Mouse (Mus musculus) ES-E14 (cell line): ENCODE measurements around the gene Cbfa2t3. TPM values are rescaled to one million over a fixed set of nuclear protein-coding genes. Genes with fewer than 3 reads are reported as not detected.

Source experiments
- DNase-seq: peaks from one replicate; pipeline ENCODE4 v3.0.0-alpha.2; 2013; ENCODE audit warnings: low read depth, low spot score
- H3K27ac ChIP-seq: 2 replicates; pipeline ENCODE4 v1.5.1; 2012; ENCODE audit warnings: low read depth, mild to moderate bottlenecking, low read length, moderate library complexity, mixed read lengths; ENCODE audit not compliant: poor library complexity, insufficient read depth, severe bottlenecking
- H3K36me3 ChIP-seq: 2 replicates; pipeline ENCODE4 v1.6.1; 2012; ENCODE audit warnings: mild to moderate bottlenecking, low read length, moderate library complexity, mixed read lengths; ENCODE audit not compliant: control insufficient read depth, poor library complexity, insufficient read depth, severe bottlenecking
- H3K4me1 ChIP-seq, 2 experiments: fragments of 150-350 bp in 1 of 2; sonication (generic) in 1 of 2; 2 replicates each; pipeline ENCODE4 v1.6.1; 2012; ENCODE audit warnings: low read length in 2 of 2, mild to moderate bottlenecking in 1 of 2, mixed read lengths in 1 of 2; ENCODE audit not compliant: control insufficient read depth in 2 of 2, insufficient read depth in 2 of 2, poor library complexity in 1 of 2
- H3K4me3 ChIP-seq, 2 experiments: fragments of 150-350 bp in 1 of 2; sonication (generic) in 1 of 2; 2 replicates each; pipeline ENCODE4 v1.5.1; 2012; ENCODE audit warnings: low read length in 2 of 2, low read depth in 1 of 2, mild to moderate bottlenecking in 1 of 2, mixed read lengths in 1 of 2; ENCODE audit not compliant: insufficient read depth in 1 of 2, poor library complexity in 1 of 2, severe bottlenecking in 1 of 2
- H3K9ac ChIP-seq: 2 replicates; pipeline ENCODE4 v1.6.1; 2012; ENCODE audit warnings: low read depth, mild to moderate bottlenecking, low read length, mixed read lengths; ENCODE audit not compliant: poor library complexity, insufficient read depth, severe bottlenecking
- H3K9me3 ChIP-seq: fragments of 150-350 bp; sonication (generic); 2 replicates; pipeline ENCODE4 v1.6.1; 2012; ENCODE audit warnings: low read depth, mild to moderate bottlenecking, low read length; ENCODE audit not compliant: control insufficient read depth, insufficient read depth
- CHD2 ChIP-seq: IDR thresholded peaks from 2 replicates; pipeline ENCODE4 v1.6.1; 2014; ENCODE audit warnings: mild to moderate bottlenecking, low read depth, low read length, inconsistent platforms
- HCFC1 ChIP-seq: IDR thresholded peaks from 2 replicates; pipeline ENCODE4 v1.6.1; 2012; ENCODE audit warnings: low read length, inconsistent platforms, borderline replicate concordance; ENCODE audit not compliant: insufficient read depth
- MAFK ChIP-seq: IDR thresholded peaks from 2 replicates; pipeline ENCODE4 v1.6.1; 2014; ENCODE audit warnings: mild to moderate bottlenecking, low read depth, low read length, inconsistent platforms; ENCODE audit not compliant: insufficient read depth
- ZC3H11A ChIP-seq: IDR thresholded peaks from 2 replicates; pipeline ENCODE4 v1.6.1; 2012; ENCODE audit warnings: low read depth, mild to moderate bottlenecking, inconsistent platforms, low read length, borderline replicate concordance
- ZNF384 ChIP-seq: IDR thresholded peaks from 2 replicates; pipeline ENCODE4 v1.6.1; 2012; ENCODE audit warnings: low read depth, low read length, inconsistent platforms
- in situ Hi-C, 2 experiments: fragments of 600-800 bp; cut with MboI; formaldehyde crosslinking; loops; one replicate each; pipeline ENCODE4 v1.15.1; 2025; ENCODE audit warnings: low sequenced_read_pairs in 2 of 2, inconsistent platforms in 1 of 2; ENCODE audit not compliant: unreplicated experiment in 2 of 2
- total RNA-seq: library from RNA; depleted of rRNA; stranded (reverse); fragments of 300-350 nt; gene quantifications from 2 replicates; pipeline ENCODE4 v1.2.3, GENCODE M21; 2012

Cbfa2t3 gene
- total RNA-seq, 1 experiment = 0.36 TPM

DNA sequence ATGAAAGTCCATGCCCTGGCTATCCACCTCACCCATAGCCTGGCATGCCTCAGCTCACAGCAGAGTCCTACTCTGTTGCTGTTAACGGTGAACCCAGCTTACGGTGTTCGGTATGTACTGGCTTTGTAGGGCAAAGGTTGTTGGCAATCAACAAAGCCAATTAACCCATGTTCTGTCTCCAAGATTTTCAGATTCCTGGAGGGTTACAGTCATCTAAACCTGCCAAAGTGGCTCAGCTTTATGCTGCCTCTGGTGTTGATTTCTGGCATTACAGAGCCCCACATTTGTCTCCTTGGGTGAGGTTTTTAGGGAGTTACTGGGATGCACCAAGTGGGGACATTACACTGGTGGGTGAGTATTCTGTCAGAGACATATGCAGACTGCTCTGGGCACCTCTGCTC is 1.7 kb downstream of the Cbfa2t3 start:
- in situ Hi-C loops = no loop called here
- Histone ChIP-seq H3K9me3 (no peaks in the 10 kb centered on the region), H3K36me3 (no peaks in the 10 kb centered on the region), H3K27ac (no peak overlapping the region), H3K4me3 (no peak overlapping the region), H3K4me1 (peaks cover 0 to 8% of the 10 kb centered on the region in 2 experiments; a peak in 1 of 4 replicates), H3K9ac (no peak overlapping the region)
- DNase-seq = peak; percentile 50
- TF ChIP-seq MAFK (no peak), ZC3H11A (no peak), ZNF384 (no peak), HCFC1 (no peak), CHD2 (no peak)

DNA sequence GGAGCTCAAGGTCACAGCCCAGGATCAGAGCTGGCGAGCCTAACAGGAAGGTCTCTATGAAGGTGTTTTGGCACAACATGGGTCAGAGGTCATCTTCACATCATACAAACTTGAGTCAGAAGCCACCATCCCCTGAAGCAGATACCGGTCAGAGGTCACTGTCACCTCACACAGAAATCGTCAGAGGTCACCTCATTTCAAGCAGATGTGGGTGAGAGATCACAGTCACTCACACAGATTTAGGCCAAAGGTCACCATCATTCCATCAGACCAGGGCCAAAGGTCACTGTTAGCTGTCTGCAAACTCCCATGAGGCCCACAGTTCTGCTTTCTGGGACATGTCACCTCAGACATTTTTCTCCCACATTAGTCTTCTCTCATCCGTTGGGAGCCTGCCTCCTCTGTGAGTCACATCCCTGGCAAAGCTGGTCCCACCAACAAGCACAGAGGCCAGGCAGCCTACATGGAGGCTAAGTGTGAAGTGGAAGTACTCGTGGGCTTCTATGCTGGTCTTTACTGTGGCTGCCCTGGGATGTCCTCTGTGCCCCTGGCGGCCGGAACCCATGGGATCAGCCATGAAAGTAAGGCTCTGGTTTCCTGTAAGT is 3.4 kb downstream of the Cbfa2t3 start:
- H3K4me1 ChIP-seq = peaks cover 0 to 8% of the 10 kb centered on the region in 2 experiments; a peak in 1 of 4 replicates

DNA sequence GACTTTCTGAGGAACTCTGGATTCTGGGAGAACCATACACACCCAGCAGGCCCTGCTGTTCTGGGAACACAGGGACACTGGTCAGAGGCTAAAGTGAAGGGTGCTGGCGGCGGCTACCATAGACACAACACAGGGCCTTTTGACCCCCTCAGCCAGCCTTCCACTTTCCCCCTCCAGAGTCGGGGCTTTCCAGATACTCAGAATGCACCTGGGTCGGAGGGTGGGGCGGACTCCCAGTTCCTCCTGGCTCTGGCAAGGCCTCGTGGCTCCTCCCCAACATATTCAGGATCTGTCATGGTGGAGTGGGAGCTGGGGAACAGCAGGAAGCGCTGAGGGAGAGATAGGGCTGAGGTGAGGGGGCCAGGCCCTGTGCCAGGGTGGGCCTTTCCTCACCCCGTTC is 6.8 kb downstream of the Cbfa2t3 start:
- no peak for DNase-seq
- TF ChIP-seq ZNF384 (no peak), ZC3H11A (no peak), CHD2 (no peak), HCFC1 (no peak), MAFK (no peak)
- H3K27ac ChIP-seq = no peak overlapping the region
- H3K9me3 ChIP-seq = no peaks in the 10 kb centered on the region
- H3K9ac ChIP-seq = no peak overlapping the region
- no peaks in the 10 kb centered on the region for H3K4me1 ChIP-seq
- H3K36me3 ChIP-seq = no peaks in the 10 kb centered on the region
- in situ Hi-C loops = no loop called here
- no peak overlapping the region for H3K4me3 ChIP-seq

More for the DNA sequence above, 3.4 kb downstream of the Cbfa2t3 start:
- Histone ChIP-seq H3K27ac (no peak overlapping the region), H3K4me3 (no peak overlapping the region), H3K9me3 (no peaks in the 10 kb centered on the region), H3K9ac (no peak overlapping the region), H3K36me3 (no peaks in the 10 kb centered on the region)
- no peak for DNase-seq
- TF ChIP-seq ZNF384 = no peak
- no peak for TF ChIP-seq ZC3H11A
- no peak for TF ChIP-seq HCFC1
- TF ChIP-seq MAFK = no peak
- no peak for TF ChIP-seq CHD2
- in situ Hi-C loops = no loop called here

DNA sequence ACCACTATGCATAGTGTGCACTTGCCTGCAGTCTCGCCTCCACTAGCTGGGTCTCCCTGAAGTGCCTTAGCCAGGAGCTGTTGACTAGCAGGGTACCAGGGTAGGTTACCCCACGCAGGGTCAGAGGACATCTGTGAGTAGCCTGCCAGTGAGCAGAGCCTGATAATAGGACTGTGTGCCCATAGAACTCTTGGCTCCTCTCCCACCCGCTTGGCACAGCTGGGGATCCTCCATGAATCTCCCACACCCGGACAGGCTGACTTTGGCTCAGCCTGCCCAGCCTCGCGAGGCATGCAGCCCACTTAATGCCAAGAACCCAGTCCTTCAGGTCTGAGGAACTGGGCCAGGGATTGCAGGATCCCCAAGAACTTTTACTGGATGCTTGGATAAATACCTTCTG is 7.9 kb downstream of the Cbfa2t3 start:
- Histone ChIP-seq H3K4me1 (no peaks in the 10 kb centered on the region), H3K4me3 (no peak overlapping the region), H3K27ac (no peak overlapping the region), H3K9me3 (no peaks in the 10 kb centered on the region), H3K9ac (no peak overlapping the region), H3K36me3 (no peaks in the 10 kb centered on the region)
- in situ Hi-C loops = no loop called here
- no peak for TF ChIP-seq ZC3H11A
- TF ChIP-seq HCFC1 = no peak
- TF ChIP-seq CHD2 = no peak
- TF ChIP-seq MAFK = no peak
- TF ChIP-seq ZNF384 = no peak
- no peak for DNase-seq

DNA sequence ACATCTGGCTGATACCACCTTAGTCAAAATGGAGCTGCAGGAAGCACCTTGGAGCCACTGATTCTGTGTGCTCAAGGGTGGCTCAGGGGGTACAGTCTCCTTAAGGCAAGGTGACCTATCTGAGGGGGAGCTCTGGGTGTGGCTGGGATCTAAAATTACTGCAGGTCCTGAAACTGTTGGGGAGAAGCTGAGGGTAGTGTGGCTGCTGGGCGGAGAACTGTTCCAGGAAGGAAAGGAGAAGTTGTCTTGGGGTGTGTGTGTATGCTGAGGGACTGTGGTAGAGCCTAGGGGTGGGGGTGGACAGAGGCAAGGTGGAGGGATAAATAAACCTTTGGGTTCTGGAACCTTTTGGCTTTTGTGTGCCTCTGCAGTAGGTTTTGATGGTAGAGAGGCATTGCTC is 9.6 kb downstream of the Cbfa2t3 start:
- Histone ChIP-seq H3K27ac (no peak overlapping the region), H3K9me3 (no peaks in the 10 kb centered on the region), H3K4me3 (no peak overlapping the region), H3K4me1 (no peaks in the 10 kb centered on the region), H3K9ac (no peak overlapping the region), H3K36me3 (no peaks in the 10 kb centered on the region)
- no peak for DNase-seq
- TF ChIP-seq HCFC1 (no peak), MAFK (no peak), CHD2 (no peak), ZNF384 (no peak), ZC3H11A (no peak)
- in situ Hi-C loops = no loop called here
